Mouse (Mus musculus): ENCODE measurements around the gene Gm20388. TPM values are rescaled to one million over a fixed set of nuclear protein-coding genes. Genes with fewer than 3 reads are reported as not detected.

Gene Gm20388
- polyA plus RNA-seq, 1 experiment = 43.7 TPM

GRCm38 (mm10) chr8:123518667-123519066 is 3608.0 kb downstream of the Gm20388 start, which contains the start of gene Gas8:
TSS of gene Gas8 (plus strand) at chr8:123518834.

DNA sequence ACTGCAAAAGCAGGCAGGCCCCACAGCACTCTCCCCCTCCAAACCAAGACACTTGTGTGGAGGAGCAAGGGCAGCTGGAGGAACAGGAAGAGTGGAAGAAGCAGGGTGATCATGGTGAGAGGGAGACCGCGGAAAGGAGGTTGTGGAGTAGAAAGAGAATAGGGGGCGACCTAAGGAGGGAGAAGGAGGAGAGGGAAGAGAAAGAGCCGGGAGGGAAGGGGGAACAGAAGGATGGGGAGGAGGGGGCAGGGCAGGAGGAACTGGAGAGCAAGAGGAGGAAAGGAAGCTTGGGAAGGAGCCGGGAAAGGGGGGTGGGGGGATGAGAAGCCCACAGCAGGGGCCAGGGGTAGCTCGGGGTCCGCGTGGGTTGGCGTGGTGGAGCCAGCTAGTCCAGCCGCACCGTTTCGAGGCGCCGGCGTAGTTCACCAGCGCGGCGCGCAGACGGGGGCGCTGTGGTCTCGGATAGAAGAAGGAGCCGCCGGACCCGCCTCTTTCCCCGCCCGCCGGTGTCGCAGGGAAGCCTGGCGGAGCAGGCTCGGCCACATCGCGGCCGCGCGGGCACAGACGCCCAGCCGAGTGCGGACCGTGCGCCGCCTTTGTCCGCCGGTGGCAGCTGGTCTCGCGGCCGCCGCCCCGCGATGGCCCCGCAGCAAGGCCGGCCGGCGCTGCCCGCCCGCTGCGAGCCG is 3742.8 kb downstream of the Gm20388 start, which contains the start of gene Rhou:
Rhou (plus strand) TSS at position 622 of the 686 bp plus-strand sequence.

GRCm38 (mm10) chr8:123805718-123806373 is 3895.2 kb downstream of the Gm20388 start, which contains the start of gene Rab4a:
TSS of gene Rab4a (plus strand) at chr8:123805985.

GRCm38 (mm10) chr8:123859648-123860259 is 3949.1 kb downstream of the Gm20388 start, which contains the start of gene Ccsap:
TSS of gene Ccsap (minus strand) at chr8:123860209.

GRCm38 (mm10) chr8:123894502-123895097 is 3984.0 kb downstream of the Gm20388 start, which contains the start of gene Acta1:
TSS of gene Acta1 (minus strand) at chr8:123894751.

GRCm38 (mm10) chr8:123948942-123949685 is 4038.5 kb downstream of the Gm20388 start, which contains the start of gene Nup133:
TSS of gene Nup133 (minus strand) at chr8:123949265.

GRCm38 (mm10) chr8:123982826-123983400 is 4072.3 kb downstream of the Gm20388 start, which contains the start of gene Abcb10:
TSS of gene Abcb10 (minus strand) at chr8:123983122.

GRCm38 (mm10) chr8:124021237-124022227 is 4110.9 kb downstream of the Gm20388 start, which contains the start of the genes Taf5l and Urb2:
TSS of gene Taf5l (minus strand) at chr8:124021397.
TSS of gene Urb2 (plus strand) at chr8:124021508.

GRCm38 (mm10) chr8:124231176-124231484 is 4320.5 kb downstream of the Gm20388 start, which contains the start of gene Galnt2:
TSS of gene Galnt2 (plus strand) at chr8:124231391.

Other genes with a start within 250 kb of the Gm20388 start
- gene Wfdc1, start 244.5 kb upstream of the Gm20388 start, polyA plus RNA-seq (2012; rRNA removed) = 2.6 and 2.9 TPM in 2 replicates
- 0.11 and 0.56 TPM in 2 replicates for gene Atp2c2, start 210.8 kb upstream of the Gm20388 start, polyA plus RNA-seq (2012; rRNA removed)
- 12.4 and 14.3 TPM in 2 replicates for gene Tldc1, start 132.4 kb upstream of the Gm20388 start, polyA plus RNA-seq (2012; rRNA removed)
- gene Cotl1, start 70.3 kb upstream of the Gm20388 start, polyA plus RNA-seq (2012; rRNA removed) = 219 and 244 TPM in 2 replicates
- gene Klhl36, start 48.6 kb upstream of the Gm20388 start, polyA plus RNA-seq (2012; rRNA removed) = 14.7 and 15.3 TPM in 2 replicates
- 141 and 149 TPM in 2 replicates for gene Usp10, start 481 bp upstream of the Gm20388 start, polyA plus RNA-seq (2012; rRNA removed)
- 2.1 and 3.5 TPM in 2 replicates for gene Crispld2, start 81.6 kb downstream of the Gm20388 start, polyA plus RNA-seq (2012; rRNA removed)
- gene Zdhhc7, start 190.6 kb downstream of the Gm20388 start, polyA plus RNA-seq (2012; rRNA removed) = 33.1 and 34.7 TPM in 2 replicates
- 20.2 and 22.4 TPM in 2 replicates for gene 6430548M08Rik, start 203.3 kb downstream of the Gm20388 start, polyA plus RNA-seq (2012; rRNA removed)